Mouse (Mus musculus): ENCODE results near the gene Naa15. TPM values are rescaled to one million over a fixed set of nuclear protein-coding genes. Genes with fewer than 3 reads are reported as not detected.

Naa15 gene
- 10 to 100 TPM; 67.1 to 83.4 TPM for polyA plus RNA-seq (2017; shearing (Covaris generic))

DNA sequence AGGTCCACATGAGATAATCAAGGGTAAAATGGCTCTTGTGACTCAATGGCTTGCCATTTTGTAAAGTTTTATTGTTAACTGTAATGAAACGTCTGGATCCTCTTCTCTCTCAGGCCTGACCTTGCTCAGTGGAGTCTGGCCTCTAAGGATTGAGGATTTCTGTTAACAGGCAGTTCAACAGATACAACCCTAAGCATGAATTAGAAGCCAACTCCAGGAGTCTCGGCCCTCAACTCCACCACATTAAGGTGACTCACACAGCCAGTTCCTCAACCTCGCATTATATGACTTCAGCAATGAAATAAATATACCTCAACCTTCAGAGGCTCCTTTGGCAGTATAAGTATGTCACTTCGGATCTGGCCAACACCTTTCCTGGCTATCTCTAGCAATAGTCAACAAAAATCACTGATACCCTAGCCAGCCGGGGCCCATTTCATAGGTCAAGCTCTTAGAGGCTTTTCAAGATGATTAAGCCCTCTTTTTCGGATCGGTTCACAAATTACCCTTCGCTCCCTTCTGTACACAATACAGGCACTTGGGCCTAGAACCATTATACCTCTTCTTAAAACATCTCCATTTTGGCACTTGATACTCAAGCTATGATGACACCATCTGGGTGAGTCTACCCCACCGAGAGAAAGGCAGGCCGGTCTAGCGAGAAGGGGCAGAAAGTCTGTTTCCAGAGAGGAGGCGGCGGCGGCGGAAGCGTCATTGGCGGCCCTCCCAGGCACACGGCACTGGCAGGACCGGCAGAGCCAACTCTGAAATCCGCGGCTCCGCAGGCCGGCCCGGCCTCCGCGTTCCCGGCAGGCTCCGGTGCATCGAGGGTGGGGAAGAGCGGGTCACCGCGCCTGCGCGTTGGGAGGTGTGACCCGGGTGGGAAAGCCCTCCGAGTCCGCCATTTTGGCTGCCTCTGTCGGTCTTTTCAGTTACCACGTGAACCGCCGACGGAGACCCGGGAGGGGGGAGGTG lies at the start of gene Naa15:
Naa15 (plus strand) TSS at position 51 of the 975 bp plus-strand sequence.

DNA sequence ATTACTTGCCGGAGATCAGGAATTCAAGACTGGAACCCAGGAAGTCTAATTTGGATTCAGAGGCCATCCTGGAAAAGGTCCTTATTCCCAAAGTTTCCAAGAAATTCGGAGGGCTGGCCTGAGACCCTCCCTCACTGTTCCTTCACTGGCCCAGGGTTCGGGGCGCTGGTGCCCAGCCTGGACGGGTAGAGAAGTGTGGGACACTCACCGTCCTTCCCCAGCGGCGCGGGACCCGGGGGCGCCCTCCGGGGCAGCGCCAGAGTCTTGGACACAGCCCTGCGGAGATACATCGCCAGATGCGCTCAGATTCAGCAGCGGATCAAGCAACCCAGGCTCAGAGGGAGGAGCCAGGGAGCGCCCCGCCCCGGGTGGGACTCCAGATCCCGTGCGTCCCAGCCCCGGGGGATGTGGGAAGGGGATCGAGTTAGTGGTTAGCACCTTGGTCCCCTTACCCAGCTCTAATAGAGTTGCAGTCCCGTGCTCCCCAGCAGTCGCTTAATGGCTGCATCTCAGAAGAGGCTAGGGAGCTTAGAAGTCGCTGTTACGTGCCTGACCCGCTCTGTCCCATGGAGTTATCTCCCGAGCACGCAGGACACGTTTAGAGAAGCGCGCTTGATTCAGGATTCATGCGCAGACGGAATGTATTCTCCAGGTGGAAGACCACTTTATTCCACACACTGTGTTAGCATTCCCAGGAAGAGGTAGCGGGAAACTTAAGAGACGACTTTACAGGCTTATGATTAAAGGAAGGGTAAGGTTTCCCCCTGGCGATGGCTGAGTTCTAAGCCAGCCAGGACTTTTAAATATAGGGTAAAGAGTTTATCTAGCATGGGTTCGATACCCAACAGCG lies 18.5 kb upstream of the Naa15 start, which contains the start of gene Mgarp:
Mgarp (minus strand) TSS at position 520 of the 850 bp plus-strand sequence.

DNA sequence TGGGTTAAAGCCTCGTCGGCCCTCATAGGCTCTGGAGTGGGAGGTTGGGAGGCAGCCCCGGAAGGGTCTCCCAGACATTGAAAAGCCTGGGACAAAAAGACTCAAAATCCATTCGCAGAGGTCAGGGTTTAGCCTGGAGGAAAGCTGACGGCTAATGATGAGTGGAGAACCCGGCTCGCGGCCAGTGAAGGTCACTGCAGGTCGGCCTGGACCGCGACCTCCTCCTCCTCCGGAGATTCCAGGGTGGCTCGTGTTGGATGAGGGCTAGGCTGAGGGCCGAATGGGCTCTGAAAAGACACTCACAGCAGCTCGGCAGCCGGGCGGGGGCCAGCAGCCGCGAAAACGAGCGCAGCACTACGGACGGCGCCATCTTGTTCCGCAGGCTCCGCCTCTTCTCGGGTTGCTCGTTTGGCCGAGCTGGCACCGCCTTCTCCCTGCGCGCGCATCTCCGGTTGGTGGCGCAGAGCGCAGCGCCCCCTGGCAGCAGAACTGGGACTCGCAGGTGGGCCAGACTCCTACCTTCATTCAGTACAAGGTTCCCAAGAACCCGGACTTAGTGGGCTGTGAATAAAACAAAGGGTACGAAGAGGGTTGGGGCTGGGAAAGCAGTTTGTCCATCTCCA lies 6.3 kb upstream of the Naa15 start, which contains the start of gene Ndufc1:
Ndufc1 (minus strand) TSS at position 428 of the 623 bp plus-strand sequence.

DNA sequence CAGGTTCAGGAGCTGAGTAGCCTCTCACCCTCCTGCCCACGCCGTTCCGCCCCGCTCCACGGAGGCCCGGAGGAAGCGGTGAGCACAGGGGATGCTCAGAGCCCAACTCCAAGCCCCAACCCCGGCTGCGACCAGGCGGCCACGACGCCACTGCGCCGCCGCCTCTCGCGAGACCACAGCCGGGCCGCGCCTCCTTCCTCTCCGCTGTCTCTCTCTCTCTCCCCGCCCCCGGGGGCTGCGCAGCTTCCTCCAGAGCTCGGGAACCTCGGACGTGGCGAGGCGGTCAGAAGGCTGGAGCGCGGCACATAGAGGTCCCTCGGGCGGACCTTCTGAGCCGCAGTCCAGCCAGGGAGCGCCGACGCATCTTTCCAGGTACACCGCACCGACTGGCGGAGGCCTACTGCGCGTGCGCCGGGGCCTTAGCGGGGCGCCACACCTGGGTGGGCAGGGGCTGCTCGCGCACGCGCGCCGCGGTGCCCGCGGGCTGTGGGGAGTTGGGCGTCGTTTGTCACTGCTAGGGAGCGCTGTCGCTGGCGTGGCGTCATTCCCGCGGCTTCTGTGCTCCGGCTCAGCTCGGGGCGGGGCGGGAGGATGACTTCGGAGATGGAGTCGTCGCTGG lies 68.9 kb downstream of the Naa15 start, which contains the start of gene Rab33b:
Rab33b (plus strand) TSS at position 180 of the 619 bp plus-strand sequence.

Other genes with a start within 250 kb of the Naa15 start
- 10 to 100 TPM in 1 of 2 experiments, 1 to 10 TPM in 1; 8.8 to 10.4 TPM for gene Noct, start 190.7 kb upstream of the Naa15 start, polyA plus RNA-seq (2017; shearing (Covaris generic))
- 100 to 1,000 TPM in 1 of 2 experiments, 10 to 100 TPM in 1; 96.3 to 108 TPM for gene Elf2, start 74.5 kb upstream of the Naa15 start, polyA plus RNA-seq (2017; shearing (Covaris generic))
- 1 to 10 TPM; 1.8 to 3.4 TPM for gene Mgarp, start 18.4 kb upstream of the Naa15 start, polyA plus RNA-seq (2017; shearing (Covaris generic))
- gene Ndufc1, start 6.2 kb upstream of the Naa15 start, polyA plus RNA-seq (2017; shearing (Covaris generic)): 100 to 1,000 TPM; 119 to 189 TPM
- gene Rab33b, start 68.8 kb downstream of the Naa15 start, polyA plus RNA-seq (2017; shearing (Covaris generic)): 10 to 100 TPM; 24.3 to 28.8 TPM
- gene Setd7, start 145.7 kb downstream of the Naa15 start, polyA plus RNA-seq (2017; shearing (Covaris generic)): 10 to 100 TPM in 1 of 2 experiments, 1 to 10 TPM in 1; 6.0 to 11.4 TPM
- gene Mgst2, start 245.2 kb downstream of the Naa15 start, polyA plus RNA-seq (2017; shearing (Covaris generic)): 100 to 1,000 TPM; 147 to 192 TPM

Data from inflammation-experienced regulatory T-cells (primary cell).